Mouse (Mus musculus) small intestine, adult 2 months (tissue): ENCODE results near the gene Sidt2.

ENCODE experiments used
- CTCF ChIP-seq: fragments of 200-500 bp; IDR thresholded peaks from 2 replicates; pipeline ENCODE4 v1.5.1; 2012; ENCODE audit warnings: low read depth, mild to moderate bottlenecking, control low read depth, inconsistent platforms, low read length, moderate library complexity, mixed read lengths; ENCODE audit not compliant: insufficient replicate concordance, insufficient read length; ENCODE audit errors: extremely low read depth
- POLR2A ChIP-seq: fragments of 200-500 bp; IDR thresholded peaks from 2 replicates; pipeline ENCODE4 v1.6.1; 2012; ENCODE audit warnings: low read depth, mild to moderate bottlenecking, control low read depth, inconsistent platforms, low read length, moderate library complexity

GRCm38 (mm10) chr9:45953511-45954293, 1.4 kb downstream of the Sidt2 start:
- TF ChIP-seq CTCF (no peak), POLR2A (no peak)
